Mouse (Mus musculus): ENCODE measurements around the gene Cryz. TPM values are rescaled to one million over a fixed set of nuclear protein-coding genes. Genes with fewer than 3 reads are reported as not detected.

The Cryz gene
- total and polyA plus RNA-seq, 3 experiments = 10.7 to 21.6 TPM; not detected in 1

- Histone ChIP-seq H3K9ac (ENCODE audit: control insufficient read depth, low read depth, low read length, poor library complexity, severe bottlenecking) (no peak overlapping the region), H3K79me2 (ENCODE audit: control insufficient read depth, insufficient read depth, low read length, poor library complexity) (no peaks in the 10 kb centered on the region), H3K27me3 (ENCODE audit: control insufficient read depth in 1 of 2, insufficient read depth in 2 of 2, low read length in 2 of 2) (no peaks in the 10 kb centered on the region; a peak in 1 of 4 replicates), H3K9me3 (replicated peaks; ENCODE audit: insufficient read depth, low read length) (no peaks in the 10 kb centered on the region), H3K36me3 (ENCODE audit: control insufficient read depth in 1 of 2, insufficient read depth in 2 of 2, low read length in 2 of 2) (no peaks in the 10 kb centered on the region), H3K4me1 (ENCODE audit: control insufficient read depth in 1 of 2, insufficient read depth in 2 of 2, low read length in 2 of 2) (no peaks in the 10 kb centered on the region), H3K27ac (ENCODE audit: control insufficient read depth, low read depth, low read length) (no peak overlapping the region), H3K4me3 (ENCODE audit: control insufficient read depth in 1 of 2, insufficient read depth in 1 of 2, low read depth in 2 of 2, low read length in 2 of 2) (no peak overlapping the region)
- DNase-seq (ENCODE audit: low read depth, low spot score) = no peak
- TF ChIP-seq ZNF384 (IDR thresholded peaks at IDR 0.05; ENCODE audit: low read depth, low read length) (no peak), POLR2AphosphoS5 (IDR thresholded peaks at IDR 0.05; ENCODE audit: borderline replicate concordance, low read depth, low read length) (no peak), GABPA (IDR thresholded peaks at IDR 0.05; ENCODE audit: low read depth, low read length) (no peak), BHLHE40 (IDR thresholded peaks at IDR 0.05; ENCODE audit: borderline replicate concordance, low read depth, low read length) (no peak), ELF1 (IDR thresholded peaks at IDR 0.05; ENCODE audit: low read depth, low read length) (no peak), SMC3 (IDR thresholded peaks at IDR 0.05; ENCODE audit: low read depth, low read length) (no peak), USF1 (IDR thresholded peaks at IDR 0.05; ENCODE audit: low read depth, low read length) (no peak), MAX (IDR thresholded peaks at IDR 0.05; ENCODE audit: low read length) (no peak), GATA1 (IDR thresholded peaks at IDR 0.05; ENCODE audit: low read depth, low read length) (no peak), MYC (IDR thresholded peaks at IDR 0.05; ENCODE audit: low read depth, low read length) (no peak), CHD2 (IDR thresholded peaks at IDR 0.05; ENCODE audit: low read length) (no peak), NELFE (IDR thresholded peaks at IDR 0.05; ENCODE audit: low read depth, low read length) (no peak), ZKSCAN1 (IDR thresholded peaks at IDR 0.05; ENCODE audit: low read depth, low read length) (no peak), MYB (IDR thresholded peaks at IDR 0.05; ENCODE audit: low read depth, low read length) (no peak), ZC3H11A (IDR thresholded peaks at IDR 0.05; ENCODE audit: low read depth, low read length) (no peak)
Observed at GRCm38 (mm10) chr3:154668485-154668884, 72.0 kb downstream of the Cryz start.

- Histone ChIP-seq H3K4me1 (ENCODE audit: control insufficient read depth in 1 of 2, insufficient read depth in 2 of 2, low read length in 2 of 2) (no peaks in the 10 kb centered on the region), H3K4me3 (ENCODE audit: control insufficient read depth in 1 of 2, insufficient read depth in 1 of 2, low read depth in 2 of 2, low read length in 2 of 2) (no peak overlapping the region), H3K27ac (ENCODE audit: control insufficient read depth, low read depth, low read length) (no peak overlapping the region), H3K79me2 (ENCODE audit: control insufficient read depth, insufficient read depth, low read length, poor library complexity) (no peaks in the 10 kb centered on the region), H3K36me3 (ENCODE audit: control insufficient read depth in 1 of 2, insufficient read depth in 2 of 2, low read length in 2 of 2) (no peaks in the 10 kb centered on the region), H3K9ac (ENCODE audit: control insufficient read depth, low read depth, low read length, poor library complexity, severe bottlenecking) (no peak overlapping the region), H3K27me3 (ENCODE audit: control insufficient read depth in 1 of 2, insufficient read depth in 2 of 2, low read length in 2 of 2) (no peaks in the 10 kb centered on the region; a peak in 1 of 4 replicates), H3K9me3 (replicated peaks; ENCODE audit: insufficient read depth, low read length) (no peaks in the 10 kb centered on the region)
- DNase-seq (ENCODE audit: low read depth, low spot score) = no peak
- TF ChIP-seq RCOR1 (IDR thresholded peaks at IDR 0.05; ENCODE audit: low read depth, low read length) = no peak
- no peak for TF ChIP-seq TCF12 (IDR thresholded peaks at IDR 0.05; ENCODE audit: low read depth, low read length)
- no peak for TF ChIP-seq ZKSCAN1 (IDR thresholded peaks at IDR 0.05; ENCODE audit: low read depth, low read length)
- no peak for TF ChIP-seq EP300 (IDR thresholded peaks at IDR 0.05; ENCODE audit: low read depth in 1 of 2, low read length in 2 of 2)
- TF ChIP-seq RAD21 (IDR thresholded peaks at IDR 0.05; ENCODE audit: low read depth, low read length) = no peak
- TF ChIP-seq KAT2A (conservative IDR thresholded peaks at IDR 0.05; ENCODE audit: low read depth, low read length) = no peak
- no peak for TF ChIP-seq NRF1 (IDR thresholded peaks at IDR 0.05; ENCODE audit: insufficient read depth, low read depth, low read length, poor library complexity, severe bottlenecking)
- no peak for TF ChIP-seq MYB (IDR thresholded peaks at IDR 0.05; ENCODE audit: low read depth, low read length)
- TF ChIP-seq HCFC1 (IDR thresholded peaks at IDR 0.05; ENCODE audit: low read depth, low read length) = no peak
Observed at GRCm38 (mm10) chr3:154670584-154670983, 74.1 kb downstream of the Cryz start.

All from MEL (cell line).